Mouse (Mus musculus) adrenal gland, adult (tissue): ENCODE data around the gene Kxd1.

ENCODE experiments used
- DNase-seq, 2 experiments: peaks; one replicate each; pipeline ENCODE4 v3.0.0; 2022 to 2023; ENCODE audit warnings: low spot score in 1 of 2; ENCODE audit not compliant: inconsistent age in 2 of 2

The Kxd1 gene

DNA sequence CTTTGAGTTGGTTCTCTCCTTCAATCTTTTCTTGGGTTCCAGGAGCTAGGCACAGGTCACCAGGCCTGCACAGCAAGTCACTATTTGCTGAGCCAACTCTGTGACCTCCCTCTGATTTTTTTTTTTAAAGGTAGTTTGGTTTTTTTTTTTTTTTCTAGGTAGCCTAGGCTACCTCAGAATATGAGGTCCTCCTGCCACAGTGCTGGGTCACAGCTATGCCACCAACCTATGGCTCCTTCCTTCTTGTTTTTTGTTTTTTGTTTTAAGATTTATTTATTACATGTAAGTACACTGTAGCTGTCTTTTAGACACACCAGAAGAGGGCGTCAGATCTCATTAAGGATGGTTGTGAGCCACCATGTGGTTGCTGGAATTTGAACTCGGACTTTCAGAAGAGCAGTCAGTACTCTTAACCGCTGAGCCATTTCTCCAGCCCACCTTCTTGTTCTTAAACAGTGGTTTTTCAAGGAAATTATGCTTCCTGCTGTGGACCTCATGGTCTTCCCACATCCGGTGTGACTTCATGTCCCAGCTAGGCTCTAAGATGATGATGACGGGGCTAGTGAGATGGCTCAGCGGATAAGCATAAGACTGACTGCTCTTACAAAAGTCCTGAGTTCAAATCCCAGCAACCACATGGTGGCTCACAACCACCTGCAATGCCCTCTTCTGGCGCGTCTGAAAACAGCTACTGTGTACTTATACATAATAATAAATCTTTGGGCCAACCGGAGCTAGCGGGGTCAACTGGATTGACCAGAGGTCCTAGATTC, 21.8 kb upstream of the Kxd1 start:
- no peak for DNase-seq

- no peak for DNase-seq
These were observed 20.0 kb upstream of the Kxd1 start for GRCm38 (mm10) chr8:70547762-70548161.

- peak; percentile 44 to 75 for DNase-seq
These were observed 18.7 kb upstream of the Kxd1 start for GRCm38 (mm10) chr8:70546412-70546811.

GRCm38 (mm10) chr8:70544200-70544687, 16.5 kb upstream of the Kxd1 start:
- peak; percentile 87 to 95 for DNase-seq

GRCm38 (mm10) chr8:70541081-70541480, 13.3 kb upstream of the Kxd1 start:
- DNase-seq = peak in 1 of 2 experiments; percentile 21

DNA sequence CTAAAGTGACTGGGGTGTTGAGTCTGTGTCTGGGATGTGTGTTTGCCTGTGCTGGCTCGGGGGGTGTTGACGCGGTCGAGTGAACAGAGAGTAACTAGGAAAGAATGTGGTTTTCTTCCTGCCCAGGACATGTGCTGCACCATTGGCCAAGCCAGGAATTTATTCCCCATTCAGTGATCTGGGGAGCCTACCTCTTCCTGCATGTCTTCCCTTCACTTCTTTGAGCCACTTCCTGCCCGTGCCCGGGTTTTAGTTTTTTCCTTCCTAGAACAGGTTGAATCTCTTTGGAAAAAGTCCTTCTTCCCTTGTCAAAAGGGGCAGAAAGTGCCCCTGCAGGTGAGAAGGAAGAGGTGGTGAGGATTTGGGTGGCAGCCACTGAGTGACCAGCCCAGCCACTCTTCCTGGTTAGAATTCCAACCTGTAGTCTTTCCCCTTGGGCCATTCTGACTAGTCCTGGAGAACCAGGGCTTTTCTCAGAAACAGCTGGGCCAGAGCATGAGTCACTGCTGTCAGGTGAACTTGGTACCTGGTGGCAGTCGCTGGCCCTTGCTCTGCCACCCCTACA, 12.8 kb upstream of the Kxd1 start:
- DNase-seq = peak; percentile 55 to 77

GRCm38 (mm10) chr8:70540013-70540506, 12.3 kb upstream of the Kxd1 start:
- no peak for DNase-seq

- peak; percentile 100 for DNase-seq
These were observed 11.5 kb upstream of the Kxd1 start, which contains the start of gene Ell for GRCm38 (mm10) chr8:70539077-70539813. TSS of gene Ell (plus strand) at chr8:70539457.

- DNase-seq = peak; percentile 99 to 100
These were observed 10.9 kb upstream of the Kxd1 start for GRCm38 (mm10) chr8:70538633-70539076.

- peak; percentile 85 to 93 for DNase-seq
These were observed 10.3 kb upstream of the Kxd1 start for GRCm38 (mm10) chr8:70538024-70538579.

GRCm38 (mm10) chr8:70535701-70536100, 7.9 kb upstream of the Kxd1 start:
- DNase-seq = peak in 1 of 2 experiments; percentile 42

GRCm38 (mm10) chr8:70535221-70535620, 7.5 kb upstream of the Kxd1 start:
- peak in 1 of 2 experiments; percentile 36 for DNase-seq

DNA sequence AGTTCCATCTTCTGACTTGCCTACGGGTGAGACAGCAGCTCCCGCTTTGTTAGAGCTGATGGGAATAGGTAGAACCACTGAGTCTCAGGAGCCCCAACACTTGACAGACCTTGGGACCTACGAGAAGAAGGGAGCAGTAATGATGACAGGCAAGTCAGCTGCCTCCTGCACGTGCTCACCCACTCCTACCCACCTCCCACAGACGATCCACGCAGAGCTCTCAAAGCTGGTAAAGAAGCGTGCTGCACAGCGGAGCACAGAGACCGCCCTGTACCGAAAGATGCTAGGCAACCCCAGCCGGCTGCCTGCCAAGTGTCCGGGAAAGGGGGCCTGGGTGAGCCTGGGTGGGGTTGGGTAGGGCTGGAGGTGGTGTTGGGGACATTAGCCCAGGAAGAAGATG, 6.5 kb upstream of the Kxd1 start:
- DNase-seq = no peak

DNA sequence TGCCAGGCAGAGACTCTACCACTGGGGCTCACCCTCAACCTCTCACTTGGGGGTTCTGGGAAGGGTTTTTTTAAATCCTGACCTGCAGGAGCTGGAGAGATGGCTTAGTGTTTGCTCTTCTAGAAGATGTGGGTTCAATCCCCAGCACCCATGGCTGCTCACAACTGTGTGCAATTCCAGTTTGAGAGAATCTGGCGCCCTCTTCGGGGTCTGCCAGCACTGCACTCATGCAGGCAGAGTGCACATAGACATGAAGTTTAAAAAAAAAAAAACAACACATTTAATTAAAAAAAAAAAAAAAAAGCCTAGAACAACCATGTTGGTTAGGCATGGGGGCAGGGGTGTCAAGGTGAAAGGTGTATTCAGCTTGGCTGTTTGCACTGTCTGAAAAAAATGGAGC, 2.6 kb upstream of the Kxd1 start:
- no peak for DNase-seq

- peak; percentile 84 to 85 for DNase-seq
These were observed 2.0 kb upstream of the Kxd1 start for GRCm38 (mm10) chr8:70529741-70530161.

- no peak for DNase-seq
These were observed 1.5 kb upstream of the Kxd1 start for GRCm38 (mm10) chr8:70529299-70529698.

DNA sequence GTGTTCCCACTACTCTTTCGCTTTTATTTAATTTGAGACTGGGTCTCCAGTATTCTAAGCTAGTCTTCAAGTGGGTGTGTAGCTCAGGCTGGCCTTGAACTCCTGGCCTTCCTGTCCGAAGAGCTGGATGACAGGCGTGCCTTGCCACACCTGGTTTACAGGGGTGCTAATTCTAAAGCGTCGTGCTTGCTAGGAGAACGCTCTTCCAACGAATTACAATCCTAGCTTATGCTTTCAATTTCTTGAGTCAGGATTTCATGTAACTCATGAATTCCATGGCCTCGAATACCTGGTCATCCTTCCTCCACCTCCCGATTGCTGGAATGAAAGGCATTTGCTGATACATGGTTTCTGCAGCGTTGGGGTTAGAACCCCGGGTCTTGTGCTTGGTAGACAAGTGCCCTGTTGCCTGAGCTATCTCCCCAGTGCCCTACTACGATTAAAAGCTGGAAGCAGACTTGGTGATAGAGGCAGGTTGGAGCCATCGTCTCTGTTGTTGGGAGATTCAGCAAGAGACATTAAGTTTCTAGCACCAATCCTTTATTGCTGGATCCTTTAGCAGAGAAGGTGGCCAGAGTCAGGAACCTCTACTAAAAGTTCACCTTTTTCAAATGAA, 534 bp upstream of the Kxd1 start:
- DNase-seq = peak in 1 of 2 experiments; percentile 65

- DNase-seq = no peak
These were observed 645 bp downstream of the Kxd1 start for GRCm38 (mm10) chr8:70527111-70527511.

DNA sequence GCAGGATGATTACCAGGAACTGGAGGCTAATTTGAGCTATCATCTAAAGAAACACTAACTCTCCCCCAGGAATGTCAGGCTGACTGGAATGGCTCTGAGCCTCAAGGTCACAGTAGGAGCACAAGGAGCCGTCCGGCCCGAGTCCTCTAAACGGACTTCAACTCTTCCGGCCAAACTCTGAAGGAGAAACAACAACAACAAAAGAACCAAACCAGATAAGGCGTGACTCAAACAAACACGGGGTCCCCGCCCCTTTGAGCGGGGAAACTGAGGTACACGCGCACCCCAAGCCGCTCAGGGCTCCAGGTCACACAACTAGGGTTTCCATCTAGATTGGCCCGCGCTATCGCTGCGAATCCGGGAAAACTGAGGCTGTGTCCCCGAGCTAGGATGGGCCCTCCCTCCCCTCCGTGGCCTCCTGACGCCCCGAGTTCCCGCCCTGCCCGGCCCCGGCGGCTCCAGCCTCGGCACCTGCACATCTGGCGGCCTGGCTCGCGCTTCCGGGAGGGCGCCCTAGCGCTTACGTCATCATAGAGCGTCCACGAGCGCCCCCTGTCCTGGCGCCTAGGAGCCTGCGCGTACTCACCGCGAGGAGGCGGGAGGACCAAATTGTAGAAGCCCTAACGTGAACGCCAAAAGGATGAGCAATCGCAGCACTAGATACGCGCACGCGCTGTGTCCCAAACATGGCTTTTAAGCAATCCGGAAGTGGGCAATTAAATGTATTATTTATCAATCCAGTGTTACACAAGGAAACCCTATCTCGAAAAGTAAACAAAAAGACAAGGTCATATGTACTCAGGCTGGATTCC, 5.0 kb downstream of the Kxd1 start:
- DNase-seq = peak; percentile 97 to 98

- no peak for DNase-seq
These were observed 8.2 kb downstream of the Kxd1 start for GRCm38 (mm10) chr8:70519606-70520005.
